Mouse (Mus musculus): ENCODE measurements around the gene Cpt1c.

DNA sequence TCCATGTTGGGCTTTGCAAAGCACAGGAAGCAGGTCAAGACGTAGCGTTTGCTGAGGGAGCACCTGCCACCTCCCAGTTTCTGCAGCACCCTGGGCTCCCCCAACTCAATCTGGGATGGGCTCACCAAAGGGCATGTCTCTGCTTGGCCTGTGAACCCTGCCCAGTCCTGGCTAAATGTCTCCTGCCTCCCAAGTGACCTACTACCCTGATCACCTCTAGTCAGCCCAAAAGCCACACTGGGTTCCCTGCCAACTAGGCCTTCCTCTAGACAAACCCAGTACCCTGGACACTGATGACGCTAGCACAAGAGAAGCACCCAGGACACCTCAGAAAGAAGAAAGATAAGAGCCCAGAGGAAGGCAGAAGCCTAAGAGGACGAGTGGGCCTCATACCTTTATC lies 38.2 kb upstream of the Cpt1c start:
- TF ChIP-seq POLR2A (IDR thresholded peaks at IDR 0.05; ENCODE audit: control insufficient read depth, extremely low read depth, insufficient read depth, low read length, poor library complexity): no peak
- no peak for TF ChIP-seq CTCF (IDR thresholded peaks at IDR 0.05; ENCODE audit: borderline replicate concordance, control insufficient read depth, extremely low read depth, insufficient read depth, low read length, poor library complexity)
